ENCODE assay signal across 21 mouse cellular contexts in the genomic region with DNA sequence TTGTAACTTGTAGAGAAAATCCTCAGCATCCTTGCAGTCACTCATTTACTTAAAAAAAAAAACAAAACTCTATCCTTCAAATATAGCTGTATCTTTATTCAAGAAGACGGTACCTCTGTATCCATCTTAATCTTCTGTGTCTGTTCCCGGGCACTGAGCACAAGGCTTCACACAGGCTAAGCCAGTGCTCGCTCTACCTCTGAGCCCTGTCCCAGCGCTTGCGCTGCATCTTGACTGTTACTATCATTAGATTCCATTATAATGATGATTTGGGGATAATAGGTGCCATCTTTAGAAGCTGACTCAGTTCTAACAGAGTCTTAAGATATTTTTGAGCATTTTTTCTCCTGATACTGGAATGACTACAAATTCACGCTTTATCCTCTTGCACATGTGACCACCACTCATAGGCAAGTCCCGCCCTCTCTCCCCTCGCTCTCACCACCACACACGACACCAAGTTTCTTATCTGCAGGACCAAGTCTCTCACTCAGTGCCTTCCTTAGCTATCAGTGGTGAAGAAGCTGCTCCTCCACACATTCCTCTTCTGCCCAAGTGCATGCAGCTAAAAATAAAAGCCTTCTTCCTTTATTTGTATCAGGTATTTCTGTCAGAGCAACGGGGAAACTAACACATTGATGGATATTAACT. TPM values are rescaled to one million over a fixed set of nuclear protein-coding genes. Genes with fewer than 3 reads are reported as not detected.
A peak's percentile ranks its signal among the peaks of the same experiment; 100 is the strongest.
DNase-seq lines count a peak whose midpoint lies in the region; ATAC-seq lines count a peak whose summit lies in the region.
"Had no signal": no experiment of that assay in that cellular context is flagged by ENCODE, and none has a peak within 500 bp of the region (broad histone marks: within the 10 kb centered on the region; RNA-seq: fewer than 3 reads in every experiment).

No protein-coding gene starts in this region.

- H3K4me1 ChIP-seq in heart, embryonic 14.5 days (ENCODE audit: control insufficient read depth in 2 of 2, insufficient read depth in 2 of 2, low read length in 2 of 2) = peaks cover 9 to 32% of the 10 kb centered on the region in 2 experiments
- H3K4me1 ChIP-seq in liver, embryonic 11.5 days (replicated peaks; ENCODE audit: control insufficient read depth, insufficient read depth, low read length) = peaks cover 18% of the 10 kb centered on the region
- H3K4me1 ChIP-seq in midbrain, embryonic 14.5 days (ENCODE audit: control insufficient read depth, insufficient read depth, low read length) = no peaks in the 10 kb centered on the region
- H3K4me1 ChIP-seq: embryonic facial prominence, embryonic 10.5 days; kidney, embryonic 15.5 days; midbrain, embryonic 15.5 days had no signal

- H3K9ac ChIP-seq in heart, embryonic 14.5 days (ENCODE audit: low read length) = no peak overlapping the region
- H3K9ac ChIP-seq in liver, embryonic 11.5 days (ENCODE audit: low read depth, low read length) = no peak overlapping the region
- no peak overlapping the region for H3K9ac ChIP-seq in midbrain, embryonic 14.5 days (replicated peaks; ENCODE audit: low read length)
- H3K9ac ChIP-seq: hindbrain, embryonic 14.5 days; kidney, embryonic 15.5 days; lung, embryonic 14.5 days; midbrain, embryonic 15.5 days had no signal

- H3K4me3 ChIP-seq in heart, embryonic 14.5 days (ENCODE audit: control insufficient read depth in 1 of 2, insufficient read depth in 1 of 2, low read depth in 1 of 2, low read length in 2 of 2) = no peak overlapping the region
- peak overlapping the region; percentile 22; the same call in 1 of the 2 replicates for H3K4me3 ChIP-seq in liver, embryonic 11.5 days (ENCODE audit: low read depth, low read length)
- no peak overlapping the region for H3K4me3 ChIP-seq in midbrain, embryonic 14.5 days (replicated peaks; ENCODE audit: low read depth, low read length)
- H3K4me3 ChIP-seq: embryonic facial prominence, embryonic 10.5 days; kidney, embryonic 15.5 days; left cerebral cortex, adult 2 months; midbrain, embryonic 15.5 days had no signal

- intact Hi-C loops in left cerebral cortex, postnatal 36 days (cut with DNase I) = no loop called here

- H3K36me3 ChIP-seq in heart, embryonic 14.5 days (ENCODE audit: control insufficient read depth, insufficient read depth, low read length) = peaks cover 15% of the 10 kb centered on the region; the same call in 1 of the 2 replicates
- H3K36me3 ChIP-seq in liver, embryonic 11.5 days (ENCODE audit: control insufficient read depth, insufficient read depth, low read length) = peaks cover 4% of the 10 kb centered on the region; the same call in 1 of the 2 replicates
- no peaks in the 10 kb centered on the region for H3K36me3 ChIP-seq in midbrain, embryonic 14.5 days (ENCODE audit: control insufficient read depth, insufficient read depth, low read length)
- H3K36me3 ChIP-seq: midbrain, embryonic 15.5 days had no signal

- H3K9me3 ChIP-seq in heart, embryonic 14.5 days (ENCODE audit: control insufficient read depth, low read length) = no peaks in the 10 kb centered on the region
- H3K9me3 ChIP-seq in liver, embryonic 11.5 days (ENCODE audit: control insufficient read depth, low read length) = no peaks in the 10 kb centered on the region
- H3K9me3 ChIP-seq in midbrain, embryonic 14.5 days (ENCODE audit: control insufficient read depth, low read length) = no peaks in the 10 kb centered on the region
- H3K9me3 ChIP-seq: embryonic facial prominence, embryonic 10.5 days; kidney, embryonic 15.5 days; midbrain, embryonic 15.5 days had no signal

- H3K27me3 ChIP-seq in heart, embryonic 14.5 days (ENCODE audit: control insufficient read depth, insufficient read depth, low read length) = no peaks in the 10 kb centered on the region
- H3K27me3 ChIP-seq in liver, embryonic 11.5 days (replicated peaks; ENCODE audit: control insufficient read depth, insufficient read depth, low read length) = no peaks in the 10 kb centered on the region
- no peaks in the 10 kb centered on the region for H3K27me3 ChIP-seq in midbrain, embryonic 14.5 days (ENCODE audit: control insufficient read depth, insufficient read depth, low read length)
- H3K27me3 ChIP-seq: kidney, embryonic 15.5 days; midbrain, embryonic 15.5 days had no signal

- 49% methylated on average over 10 of the region's 10 CpGs for WGBS in heart, embryonic 14.5 days
- WGBS in liver, embryonic 11.5 days = 48% methylated on average over 10 of the region's 10 CpGs
- 92% methylated on average over 10 of the region's 10 CpGs for WGBS in midbrain, embryonic 14.5 days

- ATAC-seq in heart, embryonic 14.5 days (ENCODE audit: insufficient number of reproducible peaks, insufficient read depth, low FRiP score, low read depth) = no peak
- peak; percentile 97 for ATAC-seq in liver, embryonic 11.5 days (replicated peaks; ENCODE audit: low FRiP score)
- ATAC-seq in megakaryocyte-erythroid progenitor cell, adult 5-6 weeks (replicated peaks; ENCODE audit: low FRiP score, low TSS enrichment, poor library complexity, severe bottlenecking) = peak; percentile 99
- no peak for ATAC-seq in midbrain, embryonic 14.5 days (ENCODE audit: low FRiP score, low TSS enrichment)
- ATAC-seq: forebrain, embryonic 16.5 days; intestine, embryonic 16.5 days; midbrain, embryonic 15.5 days had no signal

- peak overlapping the region; percentile 9 for H3K4me2 ChIP-seq in heart, embryonic 14.5 days (ENCODE audit: low read length)
- H3K4me2 ChIP-seq in liver, embryonic 11.5 days = peak overlapping the region; percentile 65
- no peak overlapping the region for H3K4me2 ChIP-seq in midbrain, embryonic 14.5 days (ENCODE audit: low read length)
- H3K4me2 ChIP-seq: hindbrain, embryonic 14.5 days; kidney, embryonic 15.5 days; lung, embryonic 14.5 days; midbrain, embryonic 15.5 days had no signal

- 0 out of 4 replicates have a peak overlapping the region, but pooled peaks of 1 of the 2 experiments have one; percentile 1 for H3K27ac ChIP-seq in heart, embryonic 14.5 days (replicated peaks in 1 of 2; ENCODE audit: control insufficient read depth in 1 of 2, insufficient read depth in 1 of 2, low read depth in 2 of 2, low read length in 2 of 2)
- H3K27ac ChIP-seq in liver, embryonic 11.5 days (ENCODE audit: low read depth, low read length) = peak overlapping the region; percentile 90
- H3K27ac ChIP-seq in midbrain, embryonic 14.5 days (replicated peaks; ENCODE audit: low read depth, low read length) = no peak overlapping the region
- H3K27ac ChIP-seq: embryonic facial prominence, embryonic 10.5 days; hindbrain, embryonic 14.5 days; kidney, embryonic 15.5 days; left cerebral cortex, adult 2 months; macrophage; midbrain, embryonic 15.5 days had no signal

- DNase-seq in heart, adult 18-20 months = no peak
- peak; percentile 39 for DNase-seq in brain, adult 2 months (ENCODE audit: low read depth, low spot score)
- DNase-seq in liver, embryonic 11.5 days (ENCODE audit: low spot score) = no peak
- DNase-seq in left cerebral cortex, postnatal 36 days (ENCODE audit: low spot score in 2 of 2) = no peak
- no peak for DNase-seq in midbrain, embryonic 14.5 days
- DNase-seq: cerebellum, adult 11-12 months; cerebellum, postnatal 36 days; heart, postnatal 10 days; lung, embryonic 14.5 days; right cerebral cortex, postnatal 4 days had no signal

RNA-seq across cellular contexts. Expression of a gene that starts 28.0 kb away (rescaled TPM):
- polyA plus RNA-seq in heart, embryonic 14.5 days (2014; fragmentation: Nextera tagmentation; extraction: Ambion mirVana) = 55.0 and 62.4 TPM in 2 replicates
- total RNA-seq in heart, adult 18-20 months (2021) = 100 to 1,000 TPM; 100 to 110 TPM
- polyA plus RNA-seq in liver, embryonic 11.5 days (2014; fragmentation: Nextera tagmentation; extraction: Ambion mirVana) = 32.4 and 39.9 TPM in 2 replicates
- total RNA-seq in megakaryocyte-erythroid progenitor cell, adult 5-6 weeks (2014; fragmentation: Nextera tagmentation) = 55.0 and 74.1 TPM in 2 replicates
- total RNA-seq in megakaryocyte-erythroid progenitor cell, adult 5-6 weeks (2017) = 61.8 and 97.2 TPM in 2 replicates
- 10 to 100 TPM; 89.0 to 95.7 TPM for total RNA-seq in left cerebral cortex, postnatal 36 days (2021)
- polyA plus RNA-seq in midbrain, embryonic 14.5 days (2014; fragmentation: Nextera tagmentation; extraction: Ambion mirVana) = 8.5 TPM in 2 replicates

RNA-seq across cellular contexts. Expression of a gene that starts 49.4 kb away (rescaled TPM):
- polyA plus RNA-seq in heart, embryonic 14.5 days (2014; fragmentation: Nextera tagmentation; extraction: Ambion mirVana) = 18.5 and 20.9 TPM in 2 replicates
- total RNA-seq in heart, adult 18-20 months (2021) = 1 to 10 TPM; 3.1 to 4.0 TPM
- polyA plus RNA-seq in liver, embryonic 11.5 days (2014; fragmentation: Nextera tagmentation; extraction: Ambion mirVana) = 15.4 and 18.8 TPM in 2 replicates
- total RNA-seq in megakaryocyte-erythroid progenitor cell, adult 5-6 weeks (2014; fragmentation: Nextera tagmentation) = 13.5 TPM in 2 replicates
- 9.8 and 15.5 TPM in 2 replicates for total RNA-seq in megakaryocyte-erythroid progenitor cell, adult 5-6 weeks (2017)
- 1 to 10 TPM; 8.2 to 8.7 TPM for total RNA-seq in left cerebral cortex, postnatal 36 days (2021)
- 41.1 and 47.1 TPM in 2 replicates for polyA plus RNA-seq in midbrain, embryonic 14.5 days (2014; fragmentation: Nextera tagmentation; extraction: Ambion mirVana)

RNA-seq across cellular contexts. Expression of a gene that starts 57.1 kb away (rescaled TPM):
- 138 and 157 TPM in 2 replicates for polyA plus RNA-seq in heart, embryonic 14.5 days (2014; fragmentation: Nextera tagmentation; extraction: Ambion mirVana)
- 100 to 1,000 TPM; 101 to 108 TPM for total RNA-seq in heart, adult 18-20 months (2021)
- 53.6 and 56.4 TPM in 2 replicates for polyA plus RNA-seq in liver, embryonic 11.5 days (2014; fragmentation: Nextera tagmentation; extraction: Ambion mirVana)
- 62.2 and 87.6 TPM in 2 replicates for total RNA-seq in megakaryocyte-erythroid progenitor cell, adult 5-6 weeks (2014; fragmentation: Nextera tagmentation)
- total RNA-seq in megakaryocyte-erythroid progenitor cell, adult 5-6 weeks (2017) = 20.3 and 35.5 TPM in 2 replicates
- 10 to 100 TPM; 66.1 to 76.7 TPM for total RNA-seq in left cerebral cortex, postnatal 36 days (2021)
- 125 and 160 TPM in 2 replicates for polyA plus RNA-seq in midbrain, embryonic 14.5 days (2014; fragmentation: Nextera tagmentation; extraction: Ambion mirVana)
- total RNA-seq: neutrophil, adult 5-6 weeks had no signal

Comparison
In these comparisons a context has a peak if more than half of its experiments do, and no peak if none do; other contexts are left out.
1. ATAC-seq: peak in liver, embryonic 11.5 days (single experiment) and megakaryocyte-erythroid progenitor cell, adult 5-6 weeks (single experiment); none in heart, embryonic 14.5 days (single experiment) and midbrain, embryonic 14.5 days (single experiment).